Mouse (Mus musculus) spleen, postnatal 10 days (tissue): ENCODE results near the gene Toe1.
A peak's percentile ranks its signal among the peaks of the same experiment; 100 is the strongest.
"Not testable (repeated sequence)": the region's sequence is repeated elsewhere in the genome, so short reads cannot be mapped to it uniquely, and the experiment has no call there.

Source experiments
- DNase-seq, 2 experiments: peaks; one replicate each; pipeline ENCODE4 v3.0.0; 2021 to 2022; ENCODE audit warnings: low spot score in 2 of 2

Toe1 gene

GRCm38 (mm10) chr4:116807197-116808129 lies at the start of gene Toe1, which contains the start of gene Mutyh:
Gene Toe1, minus strand, starts transcription at chr4:116807640.
Gene Mutyh, plus strand, starts transcription at chr4:116807723.
- DNase-seq, result peak; percentile 79 to 96

GRCm38 (mm10) chr4:116857203-116857602 lies 49.8 kb upstream of the Toe1 start:
- no peak for DNase-seq

- DNase-seq, result no peak
Observed at GRCm38 (mm10) chr4:116854286-116854685, 46.8 kb upstream of the Toe1 start.

GRCm38 (mm10) chr4:116849901-116850300 lies 42.5 kb upstream of the Toe1 start:
- DNase-seq, result no peak

- DNase-seq, result no peak
Observed at GRCm38 (mm10) chr4:116844324-116844723, 36.9 kb upstream of the Toe1 start.

GRCm38 (mm10) chr4:116840841-116841240 lies 33.4 kb upstream of the Toe1 start:
- DNase-seq, result no peak

- DNase-seq, result not testable (repeated sequence)
Observed at GRCm38 (mm10) chr4:116840096-116840495, 32.7 kb upstream of the Toe1 start.

- DNase-seq, result no peak
Observed at GRCm38 (mm10) chr4:116838999-116839398, 31.6 kb upstream of the Toe1 start.

GRCm38 (mm10) chr4:116830070-116830368 lies 22.6 kb upstream of the Toe1 start:
- no peak for DNase-seq

GRCm38 (mm10) chr4:116829364-116830069 lies 22.1 kb upstream of the Toe1 start:
- no peak for DNase-seq

- peak in 1 of 2 experiments; percentile 40 for DNase-seq
Observed at GRCm38 (mm10) chr4:116827819-116828218, 20.4 kb upstream of the Toe1 start.

GRCm38 (mm10) chr4:116824541-116825004 lies 17.1 kb upstream of the Toe1 start:
- peak; percentile 60 to 69 for DNase-seq

- DNase-seq, result no peak
Observed at GRCm38 (mm10) chr4:116821694-116822016, 14.2 kb upstream of the Toe1 start, which contains the start of gene Hpdl. Gene Hpdl, minus strand, starts transcription at chr4:116821707.

- peak; percentile 58 to 63 for DNase-seq
Observed at GRCm38 (mm10) chr4:116820902-116821693, 13.7 kb upstream of the Toe1 start.

GRCm38 (mm10) chr4:116819968-116820901 lies 12.8 kb upstream of the Toe1 start:
- no peak for DNase-seq

- no peak for DNase-seq
Observed at GRCm38 (mm10) chr4:116817486-116817885, 10.0 kb upstream of the Toe1 start.

- DNase-seq, result no peak
Observed at GRCm38 (mm10) chr4:116815276-116815675, 7.8 kb upstream of the Toe1 start.

GRCm38 (mm10) chr4:116811012-116811411 lies 3.6 kb upstream of the Toe1 start:
- DNase-seq, result no peak

GRCm38 (mm10) chr4:116799901-116800300 lies 7.5 kb downstream of the Toe1 start:
- DNase-seq, result peak in 1 of 2 experiments; percentile 41

GRCm38 (mm10) chr4:116796442-116797110 lies 10.9 kb downstream of the Toe1 start:
- no peak for DNase-seq
